Mouse (Mus musculus) CH12.LX (cell line): ENCODE data around the gene Ppfia2.

ENCODE experiments used
- CHD1 ChIP-seq: IDR thresholded peaks from 2 replicates; pipeline ENCODE4 v1.6.1; 2012; ENCODE audit warnings: low read depth, low read length, improper control_type of control experiment, inconsistent platforms
- CTCF ChIP-seq, 2 experiments: IDR thresholded peaks in 1 of 2; conservative IDR thresholded peaks in 1 of 2; 2 replicates each; pipeline ENCODE4 v1.5.1; 2011 to 2012; ENCODE audit warnings: low read depth in 2 of 2, low read length in 2 of 2, improper control_type of control experiment in 1 of 2, inconsistent platforms in 1 of 2, mild to moderate bottlenecking in 1 of 2, moderate library complexity in 1 of 2
- MEF2A ChIP-seq: IDR thresholded peaks from 2 replicates; pipeline ENCODE4 v1.6.1; 2014; ENCODE audit warnings: low read depth, mild to moderate bottlenecking, inconsistent platforms, low read length, improper control_type of control experiment, borderline replicate concordance
- POLR2A ChIP-seq: IDR thresholded peaks from 2 replicates; pipeline ENCODE4 v1.6.1; 2011; ENCODE audit warnings: low read depth, mild to moderate bottlenecking, improper control_type of control experiment, low read length
- RCOR1 ChIP-seq: conservative IDR thresholded peaks from 2 replicates; pipeline ENCODE4 v1.6.1; 2012; ENCODE audit warnings: low read depth, mild to moderate bottlenecking, inconsistent platforms, low read length, improper control_type of control experiment

DNA sequence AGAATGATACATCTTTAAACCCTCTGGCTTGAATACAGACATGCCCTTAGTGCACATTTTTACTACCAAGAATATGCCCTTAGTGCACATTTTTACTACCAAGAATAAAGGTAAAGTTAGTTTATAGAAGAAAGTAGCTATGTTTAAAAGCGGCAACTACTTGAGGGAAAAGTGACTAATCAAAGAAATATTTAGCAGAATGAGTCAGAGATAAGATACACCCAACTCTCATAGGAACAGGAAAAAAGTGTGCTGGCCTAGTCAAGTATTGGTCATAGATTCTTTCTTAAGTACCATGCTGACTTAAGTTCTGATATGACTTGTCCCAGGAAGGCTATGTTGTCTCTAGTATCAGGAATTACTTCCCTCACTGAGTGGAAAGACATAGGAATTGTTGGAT is 305.4 kb downstream of the Ppfia2 start:
- TF ChIP-seq RCOR1 = no peak
- no peak for TF ChIP-seq MEF2A
- no peak for TF ChIP-seq CTCF (conservative IDR thresholded peaks at IDR 0.05 in 1 of 2, IDR thresholded peaks at IDR 0.05 in 1 of 2; ENCODE audit: low read depth in 2 of 2, low read length in 2 of 2)
- TF ChIP-seq POLR2A = no peak
- no peak for TF ChIP-seq CHD1
